Mouse (Mus musculus) natural killer cell, adult 2 months (primary cell): Measurements from ENCODE around the gene B4galnt3.
A peak's percentile ranks its signal among the peaks of the same experiment; 100 is the strongest.

Source experiments
- DNase-seq, 2 experiments: peaks; one replicate each; pipeline ENCODE4 v3.0.0; 2022; ENCODE audit warnings: low spot score in 2 of 2

Gene B4galnt3

GRCm38 (mm10) chr6:120186594-120186993 is 107.8 kb downstream of the B4galnt3 start:
- DNase-seq, result no peak

- no peak for DNase-seq
Observed at GRCm38 (mm10) chr6:120185756-120186155, 108.6 kb downstream of the B4galnt3 start.

- DNase-seq, result no peak
Observed at GRCm38 (mm10) chr6:120185012-120185730, 109.2 kb downstream of the B4galnt3 start.

- no peak for DNase-seq
Observed at GRCm38 (mm10) chr6:120183771-120184170, 110.6 kb downstream of the B4galnt3 start.

- DNase-seq, result no peak
Observed at GRCm38 (mm10) chr6:120182160-120182559, 112.2 kb downstream of the B4galnt3 start.

- DNase-seq, result no peak
Observed at GRCm38 (mm10) chr6:120180492-120180891, 113.9 kb downstream of the B4galnt3 start.

- no peak for DNase-seq
Observed at GRCm38 (mm10) chr6:120179756-120180206, 114.6 kb downstream of the B4galnt3 start.

GRCm38 (mm10) chr6:120179044-120179755 is 115.2 kb downstream of the B4galnt3 start:
- no peak for DNase-seq

- DNase-seq, result no peak
Observed at GRCm38 (mm10) chr6:120175650-120176049, 118.7 kb downstream of the B4galnt3 start.

GRCm38 (mm10) chr6:120174602-120175115 is 119.7 kb downstream of the B4galnt3 start:
- no peak for DNase-seq

GRCm38 (mm10) chr6:120174028-120174601 is 120.2 kb downstream of the B4galnt3 start:
- DNase-seq, result no peak

GRCm38 (mm10) chr6:120172294-120173017 is 121.9 kb downstream of the B4galnt3 start:
- no peak for DNase-seq

GRCm38 (mm10) chr6:120167574-120167973 is 126.8 kb downstream of the B4galnt3 start:
- no peak for DNase-seq

GRCm38 (mm10) chr6:120164765-120165164 is 129.6 kb downstream of the B4galnt3 start:
- no peak for DNase-seq

GRCm38 (mm10) chr6:120162928-120163327 is 131.4 kb downstream of the B4galnt3 start:
- no peak for DNase-seq

- no peak for DNase-seq
Observed at GRCm38 (mm10) chr6:120159133-120159901, 135.0 kb downstream of the B4galnt3 start.

GRCm38 (mm10) chr6:120157479-120157878 is 136.9 kb downstream of the B4galnt3 start:
- DNase-seq, result no peak

- DNase-seq, result no peak
Observed at GRCm38 (mm10) chr6:120155510-120155909, 138.8 kb downstream of the B4galnt3 start.

- peak; percentile 39 to 73 for DNase-seq
Observed at GRCm38 (mm10) chr6:120154526-120155309, 139.6 kb downstream of the B4galnt3 start.
